Mouse (Mus musculus): Measurements from ENCODE around the gene Ssh2.

DNA sequence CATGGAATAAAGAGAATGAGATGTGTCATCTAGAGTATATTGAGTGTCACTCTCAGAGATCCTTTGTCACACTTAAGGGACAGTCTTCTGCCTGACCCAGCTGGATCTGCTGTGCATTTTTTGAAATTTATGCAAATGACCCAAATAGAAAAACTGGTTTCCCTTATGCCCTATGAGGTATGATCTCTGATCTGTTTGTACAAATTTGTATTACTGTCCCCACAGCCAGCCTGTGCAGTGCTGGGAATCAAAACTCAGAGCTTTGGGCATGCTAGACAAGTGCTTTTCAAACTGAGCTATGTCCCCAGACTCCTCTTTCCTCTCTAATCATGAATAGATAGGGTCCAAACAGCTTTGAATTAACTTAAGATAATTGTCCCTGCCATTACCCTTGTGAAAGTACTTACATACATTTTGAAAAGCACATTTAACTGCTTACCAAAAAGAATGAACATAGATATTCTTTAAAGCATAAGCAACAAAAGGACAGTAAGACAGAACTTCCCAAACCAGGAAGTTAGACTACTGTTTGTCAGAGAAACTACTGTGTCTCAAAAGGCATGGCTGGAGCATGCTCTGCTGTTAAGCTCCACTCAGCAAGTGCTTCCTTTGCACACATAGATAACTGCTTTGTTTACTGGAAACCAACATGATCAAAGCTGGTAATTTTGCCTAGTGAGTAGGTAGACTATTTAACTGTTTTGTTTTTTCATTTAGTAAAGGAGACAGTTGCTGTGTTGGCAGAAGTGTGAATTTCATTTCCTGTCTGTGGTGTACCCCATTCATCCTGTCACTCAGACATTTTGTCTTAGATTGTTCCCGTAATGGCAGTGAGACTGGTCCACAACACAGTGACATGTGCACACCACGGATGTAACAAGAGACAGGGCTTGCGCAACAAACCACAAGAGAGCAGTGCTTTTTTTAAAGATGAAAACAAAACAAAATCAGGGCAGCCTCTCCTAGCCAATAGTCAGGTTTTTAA lies 169.9 kb downstream of the Ssh2 start:
- TF ChIP-seq GATA1 (IDR thresholded peaks at IDR 0.05; ENCODE audit: low read length) (no peak), TAL1 (IDR thresholded peaks at IDR 0.05; ENCODE audit: low read length) (no peak)
